Mouse (Mus musculus) embryonic fibroblast, embryonic 13.5 days (primary cell): ENCODE measurements around the gene Bag6. TPM values are rescaled to one million over a fixed set of nuclear protein-coding genes. Genes with fewer than 3 reads are reported as not detected.
A peak's percentile ranks its signal among the peaks of the same experiment; 100 is the strongest.

Experiments used
- H3K27ac ChIP-seq: 2 replicates; pipeline ENCODE4 v1.5.1; 2012; ENCODE audit warnings: low read length, control low read depth, inconsistent platforms; ENCODE audit not compliant: insufficient read depth
- H3K4me1 ChIP-seq: 2 replicates; pipeline ENCODE4 v1.6.1; 2011; ENCODE audit warnings: low read length; ENCODE audit not compliant: control insufficient read depth, insufficient read depth
- H3K4me3 ChIP-seq: 2 replicates; pipeline ENCODE4 v1.5.1; 2011; ENCODE audit warnings: mild to moderate bottlenecking, control low read depth, low read length; ENCODE audit not compliant: insufficient read depth
- CTCF ChIP-seq: IDR thresholded peaks from 2 replicates; pipeline ENCODE4 v1.5.1; 2011; ENCODE audit warnings: mild to moderate bottlenecking, control low read depth, low read length, moderate library complexity, borderline replicate concordance; ENCODE audit not compliant: insufficient read depth
- POLR2A ChIP-seq: IDR thresholded peaks from 2 replicates; pipeline ENCODE4 v1.6.1; 2011; ENCODE audit warnings: low read depth, mild to moderate bottlenecking, control low read depth, low read length, moderate library complexity
- polyA plus RNA-seq: library from polyadenylated mRNA; stranded (reverse); fragments of >200 nt; gene quantifications from 2 replicates; pipeline ENCODE4 v1.2.4, GENCODE M21; 2011; ENCODE audit warnings: low read depth; ENCODE audit not compliant: missing spikeins, insufficient read length

Bag6 gene
- polyA plus RNA-seq, 1 experiment = 196 TPM

DNA sequence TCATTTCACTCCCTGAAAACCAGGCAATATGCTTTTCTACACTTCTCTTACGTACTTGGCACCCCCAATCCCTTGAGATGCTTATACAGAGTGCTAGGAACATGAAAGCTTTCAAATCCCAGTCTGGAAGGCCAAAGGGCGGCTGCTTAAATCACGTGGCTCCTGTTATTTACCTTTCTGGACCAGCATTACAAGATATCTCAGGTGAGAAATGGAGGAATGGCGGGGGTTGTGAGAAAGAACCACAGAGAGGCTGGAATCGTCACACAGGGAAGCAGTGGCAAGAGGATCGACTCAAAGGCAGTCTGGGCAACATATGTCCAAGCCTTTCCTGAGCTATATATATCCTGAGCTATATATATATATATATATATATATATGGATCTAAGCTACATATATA is 9.4 kb upstream of the Bag6 start:
- H3K4me3 ChIP-seq = peak overlapping the region; percentile 64; the same call in 1 of the 2 replicates
- H3K4me1 ChIP-seq = peaks cover 11% of the 10 kb centered on the region; the same call in 1 of the 2 replicates
- TF ChIP-seq CTCF (no peak), POLR2A (no peak)
- H3K27ac ChIP-seq = no peak overlapping the region

DNA sequence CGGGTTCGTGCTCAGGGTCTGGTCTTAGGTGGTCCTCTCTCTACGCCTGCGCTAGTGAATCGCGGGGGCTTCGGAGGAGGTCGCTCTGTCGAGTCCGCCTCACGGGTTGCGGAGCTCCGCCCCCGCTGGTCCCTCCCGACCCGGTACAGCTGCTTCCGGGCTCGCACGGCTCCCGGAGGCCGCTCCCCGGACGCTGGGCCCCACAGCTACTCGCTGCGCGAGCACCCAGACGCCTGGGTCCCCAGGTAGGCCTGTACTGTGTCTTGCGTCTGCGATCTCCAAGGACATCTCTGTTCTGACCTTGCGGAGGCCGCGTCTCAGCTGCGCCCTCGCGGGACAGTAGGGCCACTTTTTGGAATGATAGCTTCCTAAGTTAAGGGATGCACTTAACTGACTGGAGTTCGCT is 8.8 kb upstream of the Bag6 start, which contains the start of gene D17H6S53E:
Gene D17H6S53E, plus strand, starts transcription at position 168 of the 406 bp plus-strand sequence.
- H3K4me3 ChIP-seq = peak within 1 kb of the TSS; percentile 64
- no peak for TF ChIP-seq CTCF
- peak; percentile 89 for TF ChIP-seq POLR2A
- H3K27ac ChIP-seq = peak within 1 kb of the TSS; percentile 19
- peaks cover 11% of the 10 kb centered on the region; the same call in 1 of the 2 replicates for H3K4me1 ChIP-seq

DNA sequence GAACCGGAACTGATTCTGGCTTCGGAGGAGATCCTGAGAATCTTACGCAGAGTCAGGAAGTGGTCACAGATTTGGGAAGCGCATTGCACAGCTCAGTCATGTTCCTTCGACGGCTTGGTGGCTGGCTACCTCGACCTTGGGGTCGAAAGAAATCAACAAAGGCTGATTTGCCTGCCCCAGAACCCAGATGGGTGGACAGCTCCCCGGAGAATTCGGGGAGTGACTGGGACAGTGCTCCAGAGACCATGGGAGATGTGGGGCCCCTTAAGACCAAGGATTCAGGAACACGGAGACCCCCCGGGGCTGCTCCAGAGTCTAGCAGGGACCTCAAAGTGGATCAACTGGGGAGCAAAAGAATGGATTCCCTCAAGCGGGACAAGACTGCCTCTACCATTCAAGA is 8.0 kb upstream of the Bag6 start:
- peaks cover 11% of the 10 kb centered on the region; the same call in 1 of the 2 replicates for H3K4me1 ChIP-seq
- TF ChIP-seq POLR2A (no peak), CTCF (no peak)
- H3K27ac ChIP-seq = peak overlapping the region; percentile 19; the same call in 1 of the 2 replicates
- peak overlapping the region; percentile 64 for H3K4me3 ChIP-seq

DNA sequence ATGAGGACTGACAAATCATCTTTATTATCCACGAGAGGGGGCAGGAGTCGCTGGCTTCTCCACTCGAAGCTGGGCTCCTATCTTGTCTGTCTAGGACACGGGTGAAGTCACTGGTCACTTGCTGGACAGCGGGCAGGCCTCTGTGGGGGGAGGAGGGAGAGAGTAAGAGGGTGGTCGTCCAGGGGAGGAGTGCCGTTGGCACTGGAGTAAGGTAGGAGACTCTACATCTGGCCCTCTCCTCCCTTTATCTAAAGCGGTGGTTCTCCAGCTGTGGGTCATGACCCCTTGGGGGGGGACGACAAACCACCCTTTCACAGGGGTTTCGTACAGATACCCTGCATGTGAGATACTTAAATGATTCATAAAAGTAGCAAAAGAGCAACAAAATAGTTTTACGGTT is 6.0 kb upstream of the Bag6 start:
- TF ChIP-seq POLR2A (no peak), CTCF (no peak)
- H3K27ac ChIP-seq = no peak overlapping the region
- H3K4me3 ChIP-seq = no peak overlapping the region
- peaks cover 11% of the 10 kb centered on the region; the same call in 1 of the 2 replicates for H3K4me1 ChIP-seq

DNA sequence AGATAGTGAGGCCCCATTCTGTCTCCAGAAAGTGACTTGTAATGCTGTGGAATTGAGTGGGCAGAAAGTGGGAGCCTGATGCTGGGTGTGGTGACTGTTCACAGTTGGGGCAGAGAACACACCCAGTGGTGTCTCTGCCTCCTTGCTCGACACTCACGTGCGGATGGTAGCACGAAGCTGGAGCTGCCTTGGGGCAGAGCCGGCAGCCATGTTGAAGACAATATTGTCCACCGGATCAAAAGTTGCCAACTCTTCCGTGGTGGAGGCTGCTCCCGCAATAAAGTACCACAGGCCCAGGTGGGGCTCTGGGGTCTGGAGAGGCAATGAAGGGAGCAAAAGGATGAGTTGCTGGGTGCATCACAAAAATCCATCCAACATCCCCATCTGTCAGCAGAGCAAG is 3.9 kb upstream of the Bag6 start:
- no peak overlapping the region for H3K27ac ChIP-seq
- TF ChIP-seq POLR2A (no peak), CTCF (no peak)
- 0 out of 2 replicates have a peak, but pooled peaks cover 8% of the 10 kb centered on the region for H3K4me1 ChIP-seq
- H3K4me3 ChIP-seq = no peak overlapping the region

DNA sequence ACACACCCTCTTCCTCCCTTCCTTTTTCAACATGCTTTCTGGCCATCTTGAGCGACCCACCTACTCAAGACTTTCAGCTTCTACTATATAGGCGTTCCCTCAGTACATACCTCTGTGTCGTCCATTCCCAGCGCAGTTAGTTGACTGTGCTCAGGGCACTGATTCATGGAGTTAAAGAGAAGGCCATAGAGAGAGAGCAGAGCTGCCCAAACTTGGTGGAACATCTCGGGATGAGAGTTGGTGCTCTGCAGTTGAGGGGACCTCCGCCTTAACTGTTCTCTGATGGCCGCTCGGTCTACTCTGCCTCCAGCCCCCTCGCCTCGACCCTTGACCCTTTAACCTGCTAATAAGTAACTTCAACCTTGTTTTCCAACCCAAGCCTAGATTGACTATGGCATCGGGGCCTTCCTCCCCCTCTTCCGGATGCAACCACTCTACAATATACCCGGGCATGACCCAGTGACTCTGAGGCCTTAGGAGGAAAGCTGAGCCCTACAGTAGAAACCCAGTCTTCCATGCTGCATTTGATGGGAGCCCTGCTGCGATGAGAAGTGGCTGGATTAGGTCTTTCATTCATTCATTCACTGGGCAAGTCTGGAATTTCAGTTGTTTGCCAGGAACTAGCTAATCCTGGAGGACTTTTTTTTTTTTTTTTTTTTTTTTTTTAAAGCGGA is 3.3 kb upstream of the Bag6 start, which contains the start of gene Apom:
Gene Apom, minus strand, starts transcription at position 551 of the 674 bp plus-strand sequence.
- Histone ChIP-seq H3K4me3 (no peak within 1 kb of the TSS), H3K4me1 (0 out of 2 replicates have a peak, but pooled peaks cover 8% of the 10 kb centered on the region), H3K27ac (no peak within 1 kb of the TSS)
- no peak for TF ChIP-seq POLR2A

DNA sequence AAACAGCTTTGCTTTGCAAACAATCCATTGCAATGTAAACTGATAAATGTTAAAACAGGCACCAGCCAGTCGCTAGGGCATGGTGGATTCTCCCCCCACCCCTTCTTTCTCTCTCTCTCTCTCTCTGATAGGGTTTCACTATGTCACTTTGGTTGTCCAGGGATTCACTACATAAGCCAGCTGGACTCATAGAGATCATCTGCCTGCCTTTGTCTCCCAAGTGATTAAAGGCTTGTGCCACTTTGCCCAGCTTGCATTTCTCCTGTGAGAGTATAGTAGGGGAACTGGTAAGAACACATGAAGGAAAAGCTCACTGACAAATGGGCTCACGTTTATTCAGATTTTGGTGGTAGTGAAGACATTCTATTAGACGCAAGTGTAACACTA is 2.8 kb upstream of the Bag6 start:
- Histone ChIP-seq H3K4me1 (0 out of 2 replicates have a peak, but pooled peaks cover 5% of the 10 kb centered on the region), H3K4me3 (no peak overlapping the region), H3K27ac (no peak overlapping the region)
- no peak for TF ChIP-seq CTCF
- no peak for TF ChIP-seq POLR2A

DNA sequence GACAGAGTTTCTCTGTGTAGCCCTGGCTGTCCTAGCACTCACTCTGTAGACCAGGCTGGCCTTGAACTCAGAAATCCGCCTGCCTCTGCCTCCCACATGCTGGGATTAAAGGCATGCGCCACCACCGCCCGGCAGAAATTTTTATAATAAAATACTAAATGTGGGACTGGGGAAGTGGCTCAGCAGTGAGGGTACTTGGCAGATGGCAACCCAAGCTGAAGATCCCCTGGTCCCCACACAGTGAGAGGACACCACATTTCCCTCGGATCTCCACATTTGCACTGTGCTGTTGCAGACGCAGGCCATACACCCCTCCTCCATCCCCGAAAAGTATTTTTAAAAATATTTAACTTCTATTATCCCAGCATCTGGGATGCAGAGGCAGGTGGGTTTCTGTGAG is 1.5 kb upstream of the Bag6 start:
- TF ChIP-seq CTCF = no peak
- no peak for TF ChIP-seq POLR2A
- no peaks in the 10 kb centered on the region for H3K4me1 ChIP-seq
- H3K4me3 ChIP-seq = no peak overlapping the region
- no peak overlapping the region for H3K27ac ChIP-seq

DNA sequence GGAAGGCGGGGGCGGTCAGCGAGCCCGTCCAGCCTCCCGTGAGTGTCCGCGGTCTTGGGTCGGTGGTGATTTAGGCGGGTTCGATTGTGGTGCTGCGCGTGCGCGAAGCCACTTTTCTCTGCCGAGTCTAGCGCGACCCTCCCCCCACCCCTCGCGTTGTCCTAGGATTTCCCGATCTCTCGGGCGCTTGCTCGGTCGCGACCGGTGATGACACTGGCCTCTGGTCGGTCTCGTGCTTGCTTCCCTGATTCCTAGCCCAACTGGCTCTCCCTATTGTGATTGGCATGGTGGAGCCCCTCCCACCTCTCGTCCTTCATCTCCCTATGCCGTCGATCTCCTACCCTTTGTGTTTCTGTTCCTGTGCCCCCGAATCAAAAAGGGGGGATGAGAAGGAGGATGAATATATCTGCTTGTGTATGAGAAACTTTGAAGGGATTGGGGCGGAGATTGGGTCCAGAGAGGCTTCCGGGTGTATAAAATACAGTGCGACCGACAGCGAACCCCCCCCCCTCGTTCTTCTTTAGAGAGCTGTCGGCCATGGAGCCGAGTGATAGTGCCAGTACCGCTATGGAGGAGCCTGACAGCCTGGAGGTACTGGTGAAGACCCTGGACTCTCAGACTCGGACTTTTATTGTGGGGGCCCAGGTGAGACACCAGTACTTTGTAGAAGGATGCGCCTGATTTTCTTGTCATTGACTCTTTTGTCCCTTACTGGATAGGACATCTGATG is 778 bp downstream of the Bag6 start:
- no peak; the same call in 1 of the 2 replicates for TF ChIP-seq POLR2A
- no peak for TF ChIP-seq CTCF
- peak overlapping the region; percentile 59 for H3K4me3 ChIP-seq
- peak overlapping the region; percentile 80 for H3K27ac ChIP-seq
- no peaks in the 10 kb centered on the region for H3K4me1 ChIP-seq

DNA sequence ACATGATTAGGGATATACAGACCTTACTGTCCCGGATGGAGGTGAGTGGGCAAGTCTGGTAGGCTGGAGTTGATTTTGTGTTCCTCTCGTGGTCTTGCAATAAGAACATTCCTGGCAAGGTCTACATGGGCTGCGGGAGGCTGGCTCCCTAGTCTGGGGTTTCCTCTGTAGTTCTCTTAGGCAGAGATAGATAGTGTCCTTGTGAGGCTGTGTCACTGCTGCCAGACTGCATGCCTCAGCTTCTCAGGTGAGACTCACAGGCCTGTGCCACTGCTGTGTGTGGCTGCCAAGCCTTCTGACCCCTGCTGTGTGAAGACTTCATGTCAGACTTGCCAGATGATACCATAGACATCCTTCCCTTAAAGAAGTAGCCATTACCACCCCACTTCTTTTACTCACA is 4.3 kb downstream of the Bag6 start:
- Histone ChIP-seq H3K4me1 (no peaks in the 10 kb centered on the region), H3K4me3 (no peak overlapping the region), H3K27ac (no peak overlapping the region)
- no peak for TF ChIP-seq CTCF
- TF ChIP-seq POLR2A = no peak
